Mouse (Mus musculus) left cerebral cortex, adult 6 months (tissue): ENCODE results near the gene Krt27. TPM values are rescaled to one million over a fixed set of nuclear protein-coding genes. Genes with fewer than 3 reads are reported as not detected.

Experiments used
- long read RNA-seq, 2 experiments: library from polyadenylated mRNA; unstranded; transcript quantifications; one replicate each; pipeline ENCODE4 v2.0.0; 2019 to 2020
- polyA plus RNA-seq: library from polyadenylated mRNA; unstranded; fragments of <200 nt; fragmentation: Nextera tagmentation; gene quantifications from 2 replicates; pipeline ENCODE4 v1.2.3, GENCODE M21; 2021

The Krt27 gene
- not detected in 2 replicates for polyA plus RNA-seq
- long read RNA-seq, experiment 1, result 0 reads
- long read RNA-seq, experiment 2, result 0 reads

DNA sequence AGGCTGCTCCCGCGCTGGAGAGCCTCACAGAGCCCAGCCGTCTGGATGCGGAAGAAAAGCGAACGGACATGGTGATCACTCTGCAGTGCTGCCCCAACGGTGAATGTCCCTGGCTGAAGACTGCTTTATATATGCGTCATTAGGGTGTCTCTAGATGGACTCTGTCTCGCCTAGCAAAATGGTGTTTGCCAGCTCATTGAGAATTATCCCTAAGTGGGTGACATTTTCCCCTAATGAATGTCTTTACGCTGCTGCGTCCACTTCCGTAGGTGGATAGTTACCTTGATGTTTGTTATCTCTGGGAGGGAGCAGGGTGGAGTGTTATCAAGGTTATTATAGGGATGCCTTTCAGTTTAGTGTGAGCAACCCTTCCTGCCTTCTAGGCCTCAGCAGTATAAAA lies at the start of gene Krt27:
Gene Krt27 (minus strand): TSS at position 101 of the 400 bp plus-strand sequence.

DNA sequence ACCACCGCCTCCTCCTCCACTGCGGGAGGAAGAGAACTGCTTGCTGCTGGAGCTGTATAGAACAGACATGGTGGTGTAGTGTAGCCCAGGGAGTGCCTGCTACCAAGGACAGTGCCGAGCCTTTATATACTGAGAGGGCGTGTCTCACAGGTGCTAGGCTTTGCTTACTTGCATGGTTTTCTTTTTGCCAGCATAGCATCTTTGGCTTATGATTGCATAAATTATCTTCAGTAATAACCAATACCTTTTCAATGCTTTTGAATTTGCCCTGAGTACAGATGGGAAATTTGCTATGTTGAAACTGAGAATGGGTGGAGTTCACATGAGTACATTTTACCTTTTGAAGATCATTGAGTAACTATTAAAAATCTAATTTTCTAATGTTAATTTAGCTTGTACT lies 38.4 kb upstream of the Krt27 start, which contains the start of gene Krt10:
Gene Krt10 (minus strand): TSS at position 101 of the 400 bp plus-strand sequence.

DNA sequence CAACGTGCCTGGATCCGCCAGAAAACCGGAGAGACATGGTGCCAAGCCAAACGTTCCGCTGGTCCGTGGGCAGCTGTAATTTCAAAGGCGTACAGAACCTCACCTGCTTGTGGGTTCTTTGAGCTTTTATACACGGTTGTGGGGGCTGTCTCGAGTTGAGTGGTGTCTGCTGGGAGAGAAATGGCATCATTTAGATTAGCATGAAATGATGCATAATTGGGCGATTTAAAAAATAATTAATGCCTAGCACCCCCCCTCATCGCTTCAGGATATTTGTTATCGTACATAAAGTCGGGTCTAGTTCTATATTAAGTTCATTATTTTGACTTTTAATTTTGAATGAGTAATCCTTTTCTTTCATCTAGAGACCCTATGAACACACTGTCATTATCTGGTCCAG lies 23.9 kb upstream of the Krt27 start, which contains the start of gene Krt28:
Gene Krt28 (minus strand): TSS at position 101 of the 400 bp plus-strand sequence.

DNA sequence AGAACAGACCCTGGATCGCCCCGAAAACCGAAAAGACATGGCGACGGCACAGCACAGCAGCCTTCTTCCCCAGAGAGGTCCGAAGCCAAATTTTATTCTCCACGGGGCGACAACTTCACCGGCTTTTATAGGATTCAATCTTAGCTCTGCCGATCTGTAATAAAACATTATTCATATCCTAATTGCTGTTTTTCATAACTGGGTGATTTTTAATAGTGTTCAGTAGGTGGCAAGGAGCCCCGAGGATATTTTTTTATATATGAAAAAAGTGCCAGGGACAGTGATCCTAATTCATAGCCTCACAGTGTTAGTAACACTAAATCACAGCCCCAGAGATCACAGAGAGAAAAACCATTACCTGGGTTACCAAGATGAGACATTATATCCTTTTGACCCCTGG lies 13.0 kb downstream of the Krt27 start, which contains the start of gene Krt26:
Gene Krt26 (minus strand): TSS at position 101 of the 400 bp plus-strand sequence.

DNA sequence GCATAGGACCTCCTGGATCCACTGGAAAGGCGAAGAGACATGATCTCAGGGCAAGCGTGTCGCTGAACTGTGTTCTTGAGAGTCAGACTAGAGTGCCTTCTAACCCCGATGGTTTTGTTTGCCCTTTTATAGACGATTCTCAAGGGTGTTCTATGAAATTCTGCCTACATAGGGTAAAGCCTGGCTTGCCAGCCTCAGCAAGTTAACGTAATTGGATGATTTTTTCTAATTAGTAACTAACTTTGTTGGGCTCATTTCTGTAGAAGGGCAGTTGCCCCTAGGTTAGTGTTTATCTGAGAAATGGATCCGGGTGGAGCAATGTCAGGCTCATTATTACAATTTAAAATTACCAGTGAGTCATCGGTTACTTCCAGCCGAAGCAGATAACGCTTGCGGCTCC lies 28.1 kb downstream of the Krt27 start, which contains the start of gene Krt25:
Gene Krt25 (minus strand): TSS at position 101 of the 400 bp plus-strand sequence.

Other genes with a start within 250 kb of the Krt27 start
- 0.13 TPM in 1 of 2 replicates, not detected in the other for gene Ccr7, start 196.0 kb downstream of the Krt27 start, polyA plus RNA-seq
- 31.1 and 43.0 TPM in 2 replicates for gene Smarce1, start 120.1 kb downstream of the Krt27 start, polyA plus RNA-seq
- 16.5 and 18.7 TPM in 2 replicates for gene Krt222, start 107.0 kb downstream of the Krt27 start, polyA plus RNA-seq
- gene Krt24, start 65.8 kb downstream of the Krt27 start, polyA plus RNA-seq, result not detected in 2 replicates
- not detected in 2 replicates for gene Krt25, start 28.2 kb downstream of the Krt27 start, polyA plus RNA-seq
- 0.05 TPM in 1 of 2 replicates, not detected in the other for gene Krt26, start 13.1 kb downstream of the Krt27 start, polyA plus RNA-seq
- 0.13 and 0.16 TPM in 2 replicates for gene Krt28, start 23.8 kb upstream of the Krt27 start, polyA plus RNA-seq
- gene Krt10, start 38.3 kb upstream of the Krt27 start, polyA plus RNA-seq, result 39.1 and 40.8 TPM in 2 replicates
- gene Krt12, start 71.2 kb upstream of the Krt27 start, polyA plus RNA-seq, result 21.1 and 24.0 TPM in 2 replicates
- 0.43 TPM in 1 of 2 replicates, not detected in the other for gene Krt20, start 87.0 kb upstream of the Krt27 start, polyA plus RNA-seq
- gene Krt23, start 142.0 kb upstream of the Krt27 start, polyA plus RNA-seq, result not detected in 2 replicates
- gene Krt39, start 170.2 kb upstream of the Krt27 start, polyA plus RNA-seq, result not detected in 2 replicates
- not detected in 2 replicates for gene Krt40, start 192.1 kb upstream of the Krt27 start, polyA plus RNA-seq
- not detected in 2 replicates for gene Krtap3-3, start 199.8 kb upstream of the Krt27 start, polyA plus RNA-seq
- gene Krtap3-2, start 205.7 kb upstream of the Krt27 start, polyA plus RNA-seq, result not detected in 2 replicates
- not detected in 2 replicates for gene Gm11939, start 208.4 kb upstream of the Krt27 start, polyA plus RNA-seq
- not detected in 2 replicates for gene Krtap3-1, start 215.5 kb upstream of the Krt27 start, polyA plus RNA-seq
- not detected in 2 replicates for gene Krtap1-5, start 229.9 kb upstream of the Krt27 start, polyA plus RNA-seq
- gene Krtap1-4, start 232.6 kb upstream of the Krt27 start, polyA plus RNA-seq, result not detected in 2 replicates
- not detected in 2 replicates for gene Krtap1-3, start 240.2 kb upstream of the Krt27 start, polyA plus RNA-seq
- gene Krtap9-3, start 247.0 kb upstream of the Krt27 start, polyA plus RNA-seq, result not detected in 2 replicates